Mouse (Mus musculus) lung, adult 2 months (tissue): ENCODE results near the gene C530025M09Rik.

Source experiments
- CTCF ChIP-seq: fragments of 200-500 bp; IDR thresholded peaks from 2 replicates; pipeline ENCODE4 v1.5.1; 2011; ENCODE audit warnings: mild to moderate bottlenecking, low read length, control low read depth; ENCODE audit not compliant: insufficient read depth
- POLR2A ChIP-seq: fragments of 200-500 bp; IDR thresholded peaks from 2 replicates; pipeline ENCODE4 v1.6.1; 2011; ENCODE audit warnings: low read depth, mild to moderate bottlenecking, control low read depth, low read length, borderline replicate concordance; ENCODE audit errors: extremely low read depth

DNA sequence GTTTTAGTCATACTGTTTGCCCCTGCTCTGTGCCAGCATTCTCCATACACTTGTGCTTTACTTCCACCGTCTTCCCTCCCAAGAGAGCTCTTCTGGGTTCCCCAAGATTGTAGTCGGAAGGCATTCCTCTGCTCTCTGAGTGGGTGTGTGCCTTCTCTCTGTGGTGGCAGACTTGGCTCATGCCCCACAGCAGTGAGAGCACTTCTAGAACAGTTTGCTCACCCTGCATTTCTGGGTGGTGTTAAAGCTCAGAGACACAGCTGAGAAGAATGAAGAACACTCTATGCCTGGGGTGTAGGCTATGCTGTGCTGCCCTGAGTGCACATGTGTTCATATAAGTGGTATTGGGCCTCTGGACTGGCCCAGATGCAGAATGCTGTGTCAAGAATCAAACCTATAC lies 13.6 kb upstream of the C530025M09Rik start:
- no peak for TF ChIP-seq CTCF
- no peak for TF ChIP-seq POLR2A
